In genomic region chr11:98335250-98335649, GRCm38 (mm10) we compare ENCODE assay signal across 27 mouse cellular contexts. TPM values are rescaled to one million over a fixed set of nuclear protein-coding genes. Genes with fewer than 3 reads are reported as not detected.
DNase-seq lines count a peak whose midpoint lies in the region; ATAC-seq and TF ChIP-seq lines count a peak whose summit lies in the region.
"Had no signal": no experiment of that assay in that cellular context is flagged by ENCODE, and none has a peak within 500 bp of the region (broad histone marks: within the 10 kb centered on the region; RNA-seq: fewer than 3 reads in every experiment).

No protein-coding gene starts in this region.

- TF ChIP-seq POLR2A in CH12.LX (IDR thresholded peaks at IDR 0.05; ENCODE audit: low read depth, low read length), result no peak
- TF ChIP-seq POLR2A in brain, embryonic 14.5 days (IDR thresholded peaks at IDR 0.05; ENCODE audit: borderline replicate concordance, extremely low read depth, insufficient read depth, insufficient read length, poor library complexity, severe bottlenecking), result no peak

- no peak for TF ChIP-seq CTCF in forebrain, postnatal 0 days (IDR thresholded peaks at IDR 0.05; ENCODE audit: low read depth)
- TF ChIP-seq CTCF in CH12.LX (conservative IDR thresholded peaks at IDR 0.05 in 1 of 2, IDR thresholded peaks at IDR 0.05 in 1 of 2; ENCODE audit: low read depth in 2 of 2, low read length in 2 of 2), result no peak
- TF ChIP-seq CTCF in brain, embryonic 14.5 days (IDR thresholded peaks at IDR 0.05; ENCODE audit: borderline replicate concordance, extremely low read depth, insufficient read depth, insufficient read length), result no peak

- no peak overlapping the region for H3K4me3 ChIP-seq in forebrain, embryonic 15.5 days
- no peak overlapping the region for H3K4me3 ChIP-seq in forebrain, postnatal 0 days (ENCODE audit: low read depth, low read length)
- no peak overlapping the region for H3K4me3 ChIP-seq in CH12.LX (replicated peaks in 1 of 3; ENCODE audit: low read depth in 2 of 3, low read length in 2 of 3, poor library complexity in 1 of 3)
- H3K4me3 ChIP-seq: embryonic facial prominence, embryonic 12.5 days; erythroblast, embryonic 14.5 days; midbrain, embryonic 12.5 days; neural tube, embryonic 12.5 days had no signal

- H3K36me3 ChIP-seq in forebrain, embryonic 15.5 days, result no peaks in the 10 kb centered on the region
- no peaks in the 10 kb centered on the region for H3K36me3 ChIP-seq in forebrain, postnatal 0 days (ENCODE audit: insufficient read depth)
- H3K36me3 ChIP-seq in CH12.LX (replicated peaks in 1 of 2; ENCODE audit: control insufficient read depth in 1 of 2, insufficient read depth in 1 of 2, low read length in 1 of 2), result no peaks in the 10 kb centered on the region
- H3K36me3 ChIP-seq: embryonic facial prominence, embryonic 12.5 days; heart, embryonic 12.5 days; hindbrain, embryonic 13.5 days; limb, embryonic 15.5 days; midbrain, embryonic 12.5 days; neural tube, embryonic 12.5 days had no signal

- no peaks in the 10 kb centered on the region for H3K9me3 ChIP-seq in forebrain, embryonic 15.5 days
- no peaks in the 10 kb centered on the region for H3K9me3 ChIP-seq in forebrain, postnatal 0 days (ENCODE audit: low read length)
- peaks cover 2% of the 10 kb centered on the region for H3K9me3 ChIP-seq in CH12.LX (replicated peaks; ENCODE audit: low read length)
- H3K9me3 ChIP-seq: embryonic facial prominence, embryonic 12.5 days; heart, embryonic 12.5 days; hindbrain, embryonic 13.5 days; limb, embryonic 15.5 days; midbrain, embryonic 12.5 days; neural tube, embryonic 12.5 days had no signal

- TF ChIP-seq EP300 in CH12.LX (IDR thresholded peaks at IDR 0.05; ENCODE audit: low read length), result no peak

- dilution Hi-C loops in CH12.LX (cut with MboI; ENCODE audit: extremely low pct_ligation_motif_present, extremely low pct_unique_long_range_greater_than_20kb, low sequenced_read_pairs), result no loop called here

- TF ChIP-seq RAD21 in CH12.LX (IDR thresholded peaks at IDR 0.05; ENCODE audit: low read depth, low read length), result no peak

- ATAC-seq in forebrain, embryonic 15.5 days (replicated peaks), result no peak
- no peak for ATAC-seq in forebrain, postnatal 0 days
- ATAC-seq: Patski had no signal

- H3K9ac ChIP-seq in forebrain, embryonic 15.5 days (replicated peaks), result no peak overlapping the region
- no peak overlapping the region for H3K9ac ChIP-seq in forebrain, postnatal 0 days
- no peak overlapping the region for H3K9ac ChIP-seq in CH12.LX (ENCODE audit: insufficient read depth, low read depth)
- H3K9ac ChIP-seq: embryonic facial prominence, embryonic 12.5 days; heart, embryonic 12.5 days; hindbrain, embryonic 13.5 days; limb, embryonic 15.5 days; midbrain, embryonic 12.5 days had no signal

- no peak overlapping the region for H3K4me2 ChIP-seq in forebrain, embryonic 15.5 days (replicated peaks)
- H3K4me2 ChIP-seq in forebrain, postnatal 0 days (ENCODE audit: low read depth), result no peak overlapping the region
- H3K4me2 ChIP-seq in CH12.LX (ENCODE audit: insufficient read depth, low read depth, poor library complexity, severe bottlenecking), result 0 out of 2 replicates have a peak overlapping the region, but pooled peaks have one; percentile 39
- H3K4me2 ChIP-seq: embryonic facial prominence, embryonic 12.5 days; limb, embryonic 15.5 days had no signal

- in situ Hi-C loops in CH12.LX (cut with MboI; ENCODE audit: low pct_ligation_motif_present, low pct_unique_long_range_greater_than_20kb, low sequenced_read_pairs), result loop anchor here (25.0 kb wide), 1 partner anchor 302 kb away; the partner anchor contains the start of genes Gm12355, Gsdma2 and Gsdma3

- H3K4me1 ChIP-seq in forebrain, embryonic 15.5 days, result peaks cover 74% of the 10 kb centered on the region
- peaks cover 22% of the 10 kb centered on the region; the same call in 1 of the 2 replicates for H3K4me1 ChIP-seq in forebrain, postnatal 0 days (ENCODE audit: insufficient read depth)
- H3K4me1 ChIP-seq in CH12.LX (ENCODE audit: control insufficient read depth in 1 of 2, insufficient read depth in 2 of 2), result peaks cover 25 to 27% of the 10 kb centered on the region in 2 experiments

- peak; percentile 41 for DNase-seq in cerebellum, adult 8-10 months
- DNase-seq in cerebellum, postnatal 4 days (ENCODE audit: low spot score in 2 of 2), result no peak
- DNase-seq in forebrain, postnatal 0 days, result no peak
- DNase-seq in CH12.LX (ENCODE audit: extremely low read depth), result peak; percentile 35
- peak; percentile 61 for DNase-seq in brain, embryonic 14.5 days (ENCODE audit: low read depth)
- DNase-seq in natural killer cell, adult 2 months (ENCODE audit: low spot score in 2 of 2), result no peak
- DNase-seq: adrenal gland, postnatal 25 days; gastrocnemius, postnatal 10 days; heart, adult 11 months; heart, postnatal 14 days; kidney, adult 8-10 months; kidney, postnatal 14 days; lung, adult 2 months; lung, postnatal 4 days; right cerebral cortex, adult 18-20 months; thymus, postnatal 36 days had no signal

- peak overlapping the region; percentile 95 for H3K27ac ChIP-seq in forebrain, embryonic 15.5 days (replicated peaks)
- H3K27ac ChIP-seq in forebrain, postnatal 0 days (ENCODE audit: low read depth, low read length), result no peak overlapping the region
- H3K27ac ChIP-seq in CH12.LX (ENCODE audit: insufficient read depth, low read depth), result no peak overlapping the region
- H3K27ac ChIP-seq: embryonic facial prominence, embryonic 12.5 days; limb, embryonic 15.5 days; midbrain, embryonic 12.5 days; neural tube, embryonic 12.5 days had no signal

- H3K27me3 ChIP-seq in forebrain, embryonic 15.5 days, result peaks cover 56% of the 10 kb centered on the region
- H3K27me3 ChIP-seq in forebrain, postnatal 0 days (ENCODE audit: insufficient read depth, low read length), result peaks cover 11% of the 10 kb centered on the region; the same call in 1 of the 2 replicates
- peaks cover 97% of the 10 kb centered on the region for H3K27me3 ChIP-seq in CH12.LX (replicated peaks)

- no peaks in the 10 kb centered on the region for H3K79me2 ChIP-seq in CH12.LX (replicated peaks; ENCODE audit: control insufficient read depth, extremely low read depth, insufficient read depth, poor library complexity, severe bottlenecking)

- whole genome bisulfite sequencing in forebrain, embryonic 15.5 days, result 5% methylated on average over 9 of the region's 9 CpGs
- WGBS in forebrain, postnatal 0 days, result 10% methylated on average over 9 of the region's 9 CpGs

TF ChIP-seq in CH12.LX, 34 proteins besides CTCF, POLR2A, EP300 and RAD21:
- no peak for TF ChIP-seq PAX5 (IDR thresholded peaks at IDR 0.05; ENCODE audit: low read length)

RNA-seq across cellular contexts. Expression of gene Neurod2, which starts 5.8 kb away (rescaled TPM):
- 142 and 148 TPM in 2 replicates for polyA plus RNA-seq in forebrain, embryonic 15.5 days (2015; fragmentation: Nextera tagmentation; extraction: Ambion mirVana)
- 133 and 140 TPM in 2 replicates for total RNA-seq in forebrain, postnatal 0 days (2014; rRNA removed)
- polyA plus RNA-seq in forebrain, postnatal 0 days (2015; fragmentation: Nextera tagmentation; extraction: Ambion mirVana), result 74.9 and 77.3 TPM in 2 replicates
- total RNA-seq in CH12.LX (2012; rRNA removed) (not detected in 2 replicates), CH12.LX (2014; rRNA removed) (not detected in 2 replicates)
- not detected in 2 replicates for polyA plus RNA-seq in CH12.LX (2012; ENCODE audit: insufficient read length, low read depth)
- polyA plus RNA-seq in brain, embryonic 14.5 days (2012; rRNA removed), result 52.0 and 101 TPM in 2 replicates
- total RNA-seq: adrenal gland, postnatal 25 days; gastrocnemius, postnatal 10 days; heart, postnatal 14 days; monocyte, adult 5-6 weeks had no signal
- polyA plus RNA-seq: erythroblast, embryonic 14.5 days; heart, embryonic 12.5 days; limb, embryonic 15.5 days; lung, adult 2 months; Patski had no signal

RNA-seq across cellular contexts. Expression of gene Ppp1r1b, which starts 13.0 kb away (rescaled TPM):
- 49.6 and 60.4 TPM in 2 replicates for polyA plus RNA-seq in forebrain, embryonic 15.5 days (2015; fragmentation: Nextera tagmentation; extraction: Ambion mirVana)
- total RNA-seq in forebrain, postnatal 0 days (2014; rRNA removed), result 19.4 and 32.5 TPM in 2 replicates
- 91.4 and 121 TPM in 2 replicates for polyA plus RNA-seq in forebrain, postnatal 0 days (2015; fragmentation: Nextera tagmentation; extraction: Ambion mirVana)
- total RNA-seq in CH12.LX (2012; rRNA removed) (0.08 TPM in 1 of 2 replicates, not detected in the other), CH12.LX (2014; rRNA removed) (not detected in 2 replicates)
- not detected in 2 replicates for polyA plus RNA-seq in CH12.LX (2012; ENCODE audit: insufficient read length, low read depth)
- polyA plus RNA-seq in brain, embryonic 14.5 days (2012; rRNA removed), result 6.9 and 18.2 TPM in 2 replicates
- total RNA-seq: monocyte, adult 5-6 weeks had no signal

RNA-seq across cellular contexts. Expression of gene Stard3, which starts 22.9 kb away (rescaled TPM):
- 53.2 and 56.5 TPM in 2 replicates for polyA plus RNA-seq in forebrain, embryonic 15.5 days (2015; fragmentation: Nextera tagmentation; extraction: Ambion mirVana)
- 36.2 and 39.4 TPM in 2 replicates for total RNA-seq in forebrain, postnatal 0 days (2014; rRNA removed)
- 31.6 and 32.2 TPM in 2 replicates for polyA plus RNA-seq in forebrain, postnatal 0 days (2015; fragmentation: Nextera tagmentation; extraction: Ambion mirVana)
- total RNA-seq in CH12.LX (2012; rRNA removed) (39.6 and 44.4 TPM in 2 replicates), CH12.LX (2014; rRNA removed) (28.4 and 33.9 TPM in 2 replicates)
- polyA plus RNA-seq in CH12.LX (2012; ENCODE audit: insufficient read length, low read depth), result 28.9 and 31.7 TPM in 2 replicates
- 66.1 and 124 TPM in 2 replicates for polyA plus RNA-seq in brain, embryonic 14.5 days (2012; rRNA removed)

RNA-seq across cellular contexts. Expression of gene Tcap, which starts 48.4 kb away (rescaled TPM):
- polyA plus RNA-seq in forebrain, embryonic 15.5 days (2015; fragmentation: Nextera tagmentation; extraction: Ambion mirVana), result 0.18 and 0.20 TPM in 2 replicates
- total RNA-seq in forebrain, postnatal 0 days (2014; rRNA removed), result 0.23 TPM in 1 of 2 replicates, not detected in the other
- not detected in 2 replicates for polyA plus RNA-seq in forebrain, postnatal 0 days (2015; fragmentation: Nextera tagmentation; extraction: Ambion mirVana)
- total RNA-seq in CH12.LX (2012; rRNA removed) (0.50 TPM in 1 of 2 replicates, not detected in the other), CH12.LX (2014; rRNA removed) (not detected in 2 replicates)
- not detected in 2 replicates for polyA plus RNA-seq in CH12.LX (2012; ENCODE audit: insufficient read length, low read depth)
- polyA plus RNA-seq in brain, embryonic 14.5 days (2012; rRNA removed), result 0.38 and 0.48 TPM in 2 replicates
- total RNA-seq: monocyte, adult 5-6 weeks had no signal
- polyA plus RNA-seq: erythroblast, embryonic 14.5 days; intestine, embryonic 14.5 days; Patski had no signal

RNA-seq across cellular contexts. Expression of gene Pnmt, which starts 51.0 kb away (rescaled TPM):
- 0.42 and 0.70 TPM in 2 replicates for polyA plus RNA-seq in forebrain, embryonic 15.5 days (2015; fragmentation: Nextera tagmentation; extraction: Ambion mirVana)
- total RNA-seq in forebrain, postnatal 0 days (2014; rRNA removed), result 1.0 and 1.8 TPM in 2 replicates
- polyA plus RNA-seq in forebrain, postnatal 0 days (2015; fragmentation: Nextera tagmentation; extraction: Ambion mirVana), result 1.7 and 3.5 TPM in 2 replicates
- not detected in 2 replicates for total RNA-seq in CH12.LX (2012; rRNA removed)
- not detected in 2 replicates for total RNA-seq in CH12.LX (2014; rRNA removed)
- polyA plus RNA-seq in CH12.LX (2012; ENCODE audit: insufficient read length, low read depth), result not detected in 2 replicates
- 0.88 and 1.6 TPM in 2 replicates for polyA plus RNA-seq in brain, embryonic 14.5 days (2012; rRNA removed)
- total RNA-seq: monocyte, adult 5-6 weeks had no signal
- polyA plus RNA-seq: erythroblast, embryonic 14.5 days; intestine, embryonic 14.5 days; Patski had no signal

Comparison
In these comparisons a context has a peak if more than half of its experiments do, and no peak if none do; other contexts are left out.
1. DNase-seq: peak in cerebellum, adult 8-10 months (single experiment), CH12.LX (single experiment) and brain, embryonic 14.5 days (single experiment); none in cerebellum, postnatal 4 days (0 of 2), forebrain, postnatal 0 days (single experiment) and natural killer cell, adult 2 months (0 of 2).
2. RNA of gene Neurod2, which starts 5.8 kb away (polyA plus RNA-seq): 142 to 148 TPM in forebrain, embryonic 15.5 days, 74.9 to 77.3 TPM in forebrain, postnatal 0 days and 52.0 to 101 TPM in brain, embryonic 14.5 days; not detected in CH12.LX; every median in the first group is over 10 times any median in the second.